Mouse (Mus musculus) ZHBTc4 (cell line): ENCODE results near the gene Bhlhe23.

ENCODE experiments used
- DNase-seq: peaks from one replicate; pipeline ENCODE4 v3.0.0-alpha.2; 2011; ENCODE audit warnings: low read depth, low spot score

The Bhlhe23 gene

DNA sequence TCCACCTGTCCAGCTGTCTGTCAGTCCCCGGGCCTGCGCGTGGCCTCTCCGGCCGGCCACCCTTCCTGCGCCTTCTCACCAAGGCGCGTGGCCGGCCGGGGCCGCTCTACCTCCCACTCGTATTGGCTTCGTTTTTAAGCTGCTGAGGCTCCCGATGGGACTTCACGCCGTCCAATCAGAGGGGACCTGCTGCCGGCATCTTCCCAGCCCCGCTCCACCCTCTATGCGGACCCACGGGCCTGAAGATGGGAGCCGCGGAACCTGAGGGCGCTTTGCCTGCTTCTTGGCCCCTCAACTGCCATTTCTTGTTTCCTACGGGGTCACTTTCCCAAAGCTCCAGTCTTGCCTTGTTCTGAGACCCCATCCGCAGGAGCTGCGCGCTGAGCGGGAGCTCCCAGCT, at the start of gene Bhlhe23:
Bhlhe23 (minus strand) TSS at position 108 of the 400 bp plus-strand sequence.
- DNase-seq, result peak; percentile 63

DNA sequence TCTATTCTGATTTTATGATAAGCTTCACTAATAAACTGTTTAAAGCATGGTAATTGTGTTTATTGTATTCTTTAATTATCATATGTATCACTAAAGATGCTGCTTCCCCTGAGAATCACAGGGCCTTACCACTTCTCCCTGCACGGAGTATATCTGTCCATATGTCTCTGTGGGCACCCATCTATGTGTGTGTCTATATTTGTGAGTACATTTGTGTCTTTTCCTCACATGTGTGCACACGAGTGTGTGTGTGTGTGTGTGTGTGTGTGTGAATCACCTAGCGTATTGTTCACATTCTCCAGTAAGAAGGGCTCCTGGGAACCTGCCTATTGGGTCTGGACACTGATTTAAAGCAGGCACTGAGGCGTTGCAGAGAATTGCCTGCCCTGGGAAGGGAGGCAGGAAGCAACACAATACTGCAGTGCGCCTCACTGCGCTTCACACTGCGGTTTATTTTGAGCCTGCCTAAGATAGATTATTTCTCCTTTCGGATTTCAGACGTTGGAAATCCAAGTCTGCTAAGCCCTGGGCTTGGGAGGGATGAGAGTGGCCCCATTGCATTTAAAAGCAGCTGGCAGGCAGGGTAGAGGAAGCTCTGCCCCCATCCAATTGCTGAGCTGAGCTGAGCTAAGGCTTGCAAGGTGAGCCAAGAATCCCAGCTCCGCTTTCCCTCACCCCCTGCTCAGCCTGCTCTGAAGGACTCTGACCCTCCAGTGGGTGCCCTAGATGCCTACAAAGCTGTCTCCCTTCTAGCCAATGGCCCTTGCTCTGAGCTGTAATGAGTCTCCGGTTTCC, 48.6 kb upstream of the Bhlhe23 start:
- no peak for DNase-seq

DNA sequence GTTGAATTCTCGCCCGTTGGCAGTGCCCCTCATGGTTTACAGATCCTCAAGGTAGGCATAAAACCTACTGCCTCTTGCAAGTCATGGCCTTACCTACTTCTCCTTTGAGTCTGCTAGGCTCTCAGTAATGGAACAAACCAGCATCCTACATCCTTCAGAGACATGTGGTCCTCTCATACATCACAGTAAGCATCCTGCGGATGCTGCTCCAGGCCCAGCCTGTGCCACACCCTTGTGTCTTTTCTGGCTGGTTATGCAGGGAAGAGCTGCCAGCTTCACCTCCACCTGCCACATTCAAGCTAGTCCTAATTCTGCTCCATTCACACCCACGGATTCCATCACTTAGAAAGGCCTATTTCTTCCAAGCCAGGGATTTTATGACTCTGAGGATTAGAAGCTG, 48.0 kb upstream of the Bhlhe23 start:
- no peak for DNase-seq

DNA sequence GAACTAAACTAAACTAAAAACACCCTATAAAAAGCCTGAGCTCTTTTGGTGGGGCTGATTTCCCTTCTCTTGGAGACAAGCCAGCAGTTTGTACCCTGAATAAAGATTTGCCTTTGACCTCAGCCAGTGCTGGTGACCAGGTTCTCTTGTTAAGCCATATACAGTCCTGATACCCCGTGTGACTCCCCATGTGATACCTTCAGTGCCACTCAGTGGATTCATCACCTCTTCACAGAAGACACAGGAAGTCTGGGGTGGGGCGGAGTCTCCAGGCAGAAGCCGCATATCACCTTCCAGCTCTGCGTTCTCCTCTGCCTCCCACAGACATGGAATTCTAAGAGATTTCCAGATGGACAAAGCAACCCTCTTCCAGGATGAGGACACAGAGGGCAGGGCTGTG, 47.4 kb upstream of the Bhlhe23 start:
- no peak for DNase-seq

DNA sequence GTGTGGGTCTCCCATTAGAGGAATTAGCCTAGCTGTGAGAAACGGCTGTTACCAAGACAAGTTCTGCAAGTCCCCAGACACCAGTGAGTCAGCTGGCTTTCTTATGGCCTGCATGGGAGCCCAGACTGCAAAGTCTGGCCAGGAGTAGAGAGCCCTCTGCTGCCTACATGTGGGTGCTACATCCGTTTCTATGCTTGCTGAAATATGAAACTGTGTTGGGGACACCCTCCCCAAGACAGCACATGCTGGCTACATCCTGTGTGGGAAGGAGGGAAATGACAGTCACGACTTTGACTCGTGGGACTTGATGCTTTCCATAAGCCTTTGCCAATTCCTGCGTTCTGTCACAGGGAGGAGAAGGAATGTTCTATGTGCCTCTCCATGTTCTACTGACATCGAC, 45.8 kb upstream of the Bhlhe23 start:
- DNase-seq, result peak; percentile 6

DNA sequence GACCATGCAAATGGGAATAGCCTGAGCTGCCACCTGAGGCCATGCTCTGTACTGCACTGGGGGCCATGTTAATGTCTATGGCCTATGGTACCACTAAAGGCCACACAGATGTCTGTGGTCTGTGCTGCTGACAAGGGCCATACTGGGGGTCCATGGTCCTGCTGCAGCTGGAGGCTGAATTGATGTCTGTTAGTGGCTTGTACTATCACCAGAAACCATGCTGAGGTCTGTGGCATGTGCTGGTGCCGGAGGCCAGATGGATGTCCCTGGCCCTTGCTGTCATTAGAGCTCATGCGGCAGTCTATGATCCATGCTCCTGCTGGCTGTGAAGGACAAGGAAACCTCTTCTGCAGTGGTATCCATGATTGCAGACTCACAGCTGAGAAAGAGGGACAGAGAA, 42.8 kb upstream of the Bhlhe23 start:
- no peak for DNase-seq

DNA sequence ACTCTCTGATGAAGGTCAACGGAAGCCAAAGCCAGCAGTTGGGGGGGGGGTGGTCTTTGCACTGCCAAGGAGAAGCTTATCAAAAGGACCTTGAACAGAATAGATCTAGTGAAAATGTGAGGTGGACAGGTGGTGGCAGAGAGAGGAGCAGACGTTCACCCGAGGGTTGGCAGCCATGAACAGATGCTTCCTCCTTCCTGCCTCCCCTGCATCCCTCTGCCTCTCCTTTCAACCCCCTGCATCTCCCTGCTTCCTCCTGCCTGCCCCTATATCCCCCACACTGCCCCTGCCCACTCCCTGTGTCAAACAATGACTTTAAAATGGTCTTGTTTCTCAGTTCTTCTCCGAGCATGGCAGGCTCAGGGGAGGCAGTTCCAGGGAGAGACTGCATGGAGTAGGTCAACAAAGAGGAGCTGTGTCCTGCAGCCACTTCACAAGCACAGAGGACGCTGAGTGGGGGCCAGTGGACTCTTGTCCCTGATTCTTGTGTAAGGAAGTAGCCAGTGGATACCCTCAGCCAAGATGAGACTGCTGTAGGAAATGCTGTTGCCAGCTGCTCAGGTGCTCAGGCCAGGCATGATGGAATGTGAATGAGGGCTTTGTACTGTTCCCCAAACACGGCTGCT, 39.9 kb upstream of the Bhlhe23 start:
- no peak for DNase-seq

DNA sequence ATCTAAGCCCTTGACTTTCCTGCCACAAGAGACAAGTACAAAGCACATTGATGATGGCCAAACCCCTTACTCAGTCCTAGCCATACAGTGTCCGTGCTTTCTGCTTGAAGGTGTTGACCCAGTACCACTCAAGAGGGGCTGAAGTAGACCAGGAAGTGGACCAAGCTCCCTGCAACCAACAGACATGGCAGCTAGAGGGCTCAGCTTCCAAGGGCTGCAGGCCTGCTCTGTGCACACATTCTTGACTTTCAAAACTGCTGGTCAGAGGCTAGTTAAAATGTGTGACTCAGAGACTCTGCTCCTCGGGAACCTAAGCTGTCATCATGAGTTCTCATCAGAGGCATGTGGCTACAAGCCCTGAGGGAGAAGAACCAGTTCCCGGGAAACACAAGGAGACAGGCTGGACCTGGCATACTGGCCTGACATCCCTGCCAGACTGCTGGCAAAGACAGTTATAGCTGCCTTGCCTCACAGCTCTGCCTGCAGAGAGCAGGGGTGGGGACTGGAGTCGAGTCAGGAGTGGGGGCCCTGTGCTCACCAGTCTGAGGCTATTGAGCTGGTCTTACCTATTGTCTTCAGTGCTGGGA, 37.4 kb upstream of the Bhlhe23 start:
- DNase-seq, result no peak

DNA sequence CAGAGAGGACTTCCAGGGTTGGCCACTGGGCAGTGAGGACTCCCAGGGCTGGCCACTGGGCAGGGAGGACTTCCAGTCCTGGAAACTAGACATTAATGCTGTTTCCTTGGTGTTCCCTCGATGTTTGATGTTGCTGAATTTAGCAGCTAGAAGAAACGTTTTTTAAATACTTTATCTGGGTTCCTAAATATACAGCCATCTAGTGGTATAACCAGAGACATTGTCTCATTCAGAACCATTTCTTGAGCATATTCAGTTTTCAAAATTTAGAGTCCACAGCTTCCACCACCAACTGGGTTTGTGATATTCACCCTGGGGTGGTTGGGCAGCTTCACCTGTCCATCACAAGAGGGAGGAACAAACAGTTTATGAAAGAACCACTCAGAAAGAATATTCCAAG, 34.3 kb upstream of the Bhlhe23 start:
- DNase-seq, result no peak

DNA sequence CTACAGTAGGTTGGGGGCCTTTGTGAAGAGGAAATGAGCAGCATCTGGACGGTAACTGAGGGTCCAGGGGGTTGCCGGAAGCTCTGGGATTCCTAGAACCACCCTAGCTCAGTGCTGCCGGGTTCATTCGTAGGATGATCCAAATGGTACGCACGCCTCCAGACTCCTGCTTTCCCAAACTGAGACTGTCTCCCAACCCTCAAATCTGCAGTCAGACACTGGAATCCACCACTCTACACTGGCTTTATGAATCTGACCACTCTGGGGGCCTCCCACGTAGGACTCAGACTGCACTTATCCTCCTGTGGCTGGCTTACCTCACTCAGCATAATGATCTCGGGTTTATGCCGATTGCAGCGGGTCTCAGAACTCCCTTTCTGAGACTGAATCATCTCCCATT, 32.8 kb upstream of the Bhlhe23 start:
- DNase-seq, result no peak

DNA sequence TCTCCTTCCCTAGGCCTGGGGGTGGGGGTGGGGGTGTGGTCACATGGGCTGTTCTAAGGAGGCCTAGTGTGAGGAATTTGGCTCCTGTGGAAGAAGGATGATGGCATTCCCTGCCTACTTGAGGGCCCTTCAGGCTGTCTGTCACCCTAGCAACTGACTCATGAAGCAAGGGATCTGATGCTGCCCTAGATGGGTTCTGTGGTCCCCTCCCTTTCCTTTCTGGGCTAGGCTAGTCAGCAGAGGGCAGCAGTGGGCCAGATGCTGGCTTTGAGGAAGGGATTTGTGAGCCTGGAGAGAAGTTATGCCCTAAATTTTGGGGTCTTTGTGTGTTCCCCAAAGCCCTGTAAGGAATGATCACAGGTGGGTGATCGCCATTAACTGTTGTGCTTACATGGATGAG, 29.3 kb upstream of the Bhlhe23 start:
- DNase-seq, result peak; percentile 18

DNA sequence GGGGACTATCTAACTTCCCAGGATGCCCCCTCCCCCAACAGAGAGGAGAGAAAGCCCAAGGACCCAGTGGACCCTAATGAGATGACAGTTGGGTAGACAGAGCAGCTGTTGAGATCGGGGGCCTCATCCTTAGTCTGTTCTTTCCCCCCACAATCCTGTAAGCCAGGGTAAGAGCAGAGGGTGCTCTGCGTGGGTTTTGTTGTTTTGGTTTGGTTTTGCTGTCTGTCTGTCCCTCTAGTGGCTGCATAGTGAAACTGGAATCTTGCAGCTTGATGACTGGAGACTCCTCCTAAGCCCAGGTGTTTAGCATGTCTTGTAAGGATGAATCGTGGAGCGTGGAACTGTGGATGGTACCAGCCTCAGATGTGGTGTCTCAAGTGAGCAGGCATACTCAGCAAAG, 19.3 kb upstream of the Bhlhe23 start:
- DNase-seq, result peak; percentile 50

DNA sequence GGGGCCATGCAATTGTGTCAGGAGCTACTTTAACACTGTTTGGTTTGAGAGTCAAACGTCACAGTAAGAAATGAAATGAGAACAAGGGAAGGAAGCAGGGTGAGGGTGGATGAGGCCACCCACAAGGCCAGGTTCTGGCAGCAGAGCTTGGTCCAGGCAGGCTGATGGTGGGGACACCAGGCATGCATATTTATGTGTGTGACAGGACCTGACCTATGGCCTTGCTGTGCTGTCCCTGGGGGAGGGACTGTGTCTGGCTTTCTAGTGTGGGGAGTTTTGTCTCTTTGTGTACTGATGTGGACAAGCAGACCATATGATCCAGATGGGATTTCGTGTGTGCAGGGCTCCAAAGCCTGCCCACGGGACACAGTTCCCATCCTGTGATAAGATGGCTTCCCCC, 18.9 kb upstream of the Bhlhe23 start:
- no peak for DNase-seq

DNA sequence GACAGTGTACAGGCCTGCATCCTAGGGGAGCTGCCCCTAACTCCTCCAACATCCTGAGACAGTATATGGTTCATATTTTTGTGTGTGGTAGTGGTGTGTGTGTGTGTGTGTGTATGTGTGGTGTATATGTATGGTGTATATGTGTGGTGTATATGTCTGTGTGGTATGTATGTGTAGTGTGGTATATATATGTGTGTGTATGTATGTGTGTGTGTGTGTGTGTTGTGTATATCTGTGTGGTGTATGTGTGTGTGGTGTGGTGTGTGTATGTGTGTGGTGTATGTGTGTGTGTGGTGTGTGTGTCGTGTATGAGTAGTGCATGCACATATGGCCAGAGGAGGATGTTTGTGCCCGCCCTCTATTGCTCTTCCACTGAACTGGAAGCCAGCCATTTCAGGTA, 17.7 kb upstream of the Bhlhe23 start:
- no peak for DNase-seq

DNA sequence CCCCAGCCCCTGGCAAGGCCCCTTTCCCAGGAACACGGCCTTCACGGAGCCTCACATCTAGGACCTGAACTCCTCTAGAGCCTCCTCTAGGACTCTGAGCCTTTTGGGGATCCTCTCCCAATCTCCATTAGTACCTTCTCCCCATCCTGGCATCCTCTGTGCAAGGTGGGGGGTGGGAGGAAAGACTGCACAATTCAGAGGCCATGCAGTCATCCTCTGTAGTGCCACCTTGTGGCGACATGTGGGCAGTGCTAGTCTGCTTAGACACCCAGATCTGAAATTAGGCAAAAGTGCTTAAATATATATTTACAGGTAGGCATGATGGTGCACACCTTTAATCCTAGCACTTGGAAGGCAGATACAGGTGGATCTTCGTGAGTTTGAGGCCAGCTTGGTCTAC, 15.0 kb upstream of the Bhlhe23 start:
- peak; percentile 60 for DNase-seq

DNA sequence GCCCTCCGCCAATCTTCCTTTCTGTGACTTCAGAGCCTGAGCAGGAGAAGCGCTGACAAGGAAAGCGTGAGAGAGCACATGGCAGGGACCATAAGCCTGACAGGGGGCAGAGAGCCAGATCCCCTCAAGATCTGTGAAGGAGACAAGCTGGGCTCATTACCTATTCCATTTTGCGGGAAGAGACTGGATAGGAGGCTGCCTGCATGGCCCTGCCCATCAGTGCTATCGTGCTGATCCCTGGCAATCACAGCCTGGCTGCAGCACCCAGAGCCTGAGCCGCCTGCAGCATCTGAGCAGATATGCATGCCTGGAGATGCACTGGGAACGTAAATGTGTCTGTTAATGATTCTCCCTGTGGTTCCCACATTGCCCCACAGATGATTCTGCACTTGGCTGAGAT, 12.1 kb upstream of the Bhlhe23 start:
- DNase-seq, result no peak

DNA sequence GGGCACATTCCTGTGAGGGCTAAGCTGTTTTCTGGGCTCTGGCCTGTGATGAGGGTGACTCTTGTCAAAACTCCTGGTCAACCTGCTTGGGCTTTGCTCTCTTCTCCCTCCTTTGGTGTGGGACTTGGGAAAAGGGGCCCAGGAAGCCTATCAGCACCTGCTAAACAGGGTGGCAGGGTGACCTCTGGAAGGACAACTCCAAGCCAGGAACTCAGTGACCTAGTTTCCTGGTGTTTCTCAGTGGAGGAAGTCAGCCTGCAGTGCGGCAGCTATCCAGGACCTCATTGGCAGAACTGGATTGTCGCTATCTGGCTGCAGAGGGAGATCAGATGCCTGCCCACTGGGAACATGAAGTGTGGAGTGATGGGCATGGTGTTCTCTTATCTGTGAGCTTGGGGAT, 11.7 kb upstream of the Bhlhe23 start:
- no peak for DNase-seq

DNA sequence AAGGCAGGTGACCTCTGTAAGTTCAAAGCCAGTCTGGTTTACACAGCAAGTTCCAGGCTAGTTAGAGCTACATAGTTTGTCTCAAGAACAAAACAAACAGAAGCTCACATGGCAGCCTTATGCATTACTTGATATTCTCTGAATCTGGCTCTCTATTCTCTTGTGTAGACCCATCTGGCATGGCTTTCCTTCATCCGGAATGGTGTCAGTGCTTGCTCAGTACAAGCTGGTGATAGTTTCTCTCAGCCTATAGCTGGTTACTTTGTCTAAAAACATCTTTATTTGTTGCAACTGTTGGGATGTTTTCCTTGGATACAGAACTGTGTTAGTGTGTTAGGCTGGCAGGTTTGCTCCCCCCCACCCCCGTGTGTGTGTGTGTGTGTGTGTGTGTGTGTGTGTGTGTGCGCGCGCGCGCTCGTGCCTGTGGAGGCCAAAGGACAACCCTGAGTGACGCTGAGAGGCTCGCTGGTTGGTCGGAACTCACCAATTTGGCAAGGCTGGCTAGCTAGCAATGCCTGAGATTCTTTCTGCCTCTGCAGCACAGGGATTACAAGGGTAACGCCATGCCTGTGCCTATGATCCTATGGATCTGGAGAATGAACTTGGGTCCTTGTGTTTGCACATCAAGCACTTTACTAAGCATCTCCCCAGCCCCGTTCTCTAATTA, 11.0 kb upstream of the Bhlhe23 start:
- no peak for DNase-seq

DNA sequence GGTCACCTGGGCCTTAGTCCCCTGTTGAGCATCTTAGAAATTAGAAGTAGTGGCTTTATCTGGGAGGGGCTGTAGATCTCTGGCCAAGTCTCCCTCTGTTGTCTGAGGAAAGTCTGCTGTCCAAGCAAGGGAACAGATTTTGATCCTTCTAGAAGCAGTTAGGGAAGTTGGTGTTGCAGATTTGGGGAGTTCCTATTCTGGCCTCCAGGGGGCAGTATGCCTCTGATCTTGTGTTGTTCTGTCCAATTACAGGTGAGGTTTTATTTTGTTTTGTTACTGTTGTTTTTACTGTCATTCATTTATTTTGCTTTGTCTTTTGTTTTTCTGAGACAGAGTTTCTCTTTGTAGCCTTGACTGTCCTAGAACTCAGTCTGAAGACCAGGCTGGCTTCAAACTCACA, 10.0 kb upstream of the Bhlhe23 start:
- DNase-seq, result peak; percentile 74

DNA sequence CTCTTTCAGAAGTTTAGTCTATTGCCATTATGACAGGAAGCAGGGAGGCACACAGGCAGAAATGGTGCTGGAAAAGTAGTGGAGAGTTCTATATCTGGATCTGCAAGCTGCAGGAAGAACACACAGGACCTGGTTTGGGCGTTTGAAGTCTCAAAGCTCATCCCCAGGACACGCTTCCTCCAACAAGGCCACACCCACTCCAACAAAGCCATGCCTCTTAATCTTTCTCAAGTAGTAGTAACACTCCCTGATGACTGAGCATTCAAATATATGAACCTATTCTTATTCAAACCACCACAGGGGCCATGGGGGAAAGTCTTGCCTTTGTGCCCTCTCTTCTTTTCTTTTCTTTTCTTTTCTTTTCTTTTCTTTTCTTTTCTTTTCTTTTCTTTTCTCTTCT, 3.6 kb upstream of the Bhlhe23 start:
- peak; percentile 78 for DNase-seq

DNA sequence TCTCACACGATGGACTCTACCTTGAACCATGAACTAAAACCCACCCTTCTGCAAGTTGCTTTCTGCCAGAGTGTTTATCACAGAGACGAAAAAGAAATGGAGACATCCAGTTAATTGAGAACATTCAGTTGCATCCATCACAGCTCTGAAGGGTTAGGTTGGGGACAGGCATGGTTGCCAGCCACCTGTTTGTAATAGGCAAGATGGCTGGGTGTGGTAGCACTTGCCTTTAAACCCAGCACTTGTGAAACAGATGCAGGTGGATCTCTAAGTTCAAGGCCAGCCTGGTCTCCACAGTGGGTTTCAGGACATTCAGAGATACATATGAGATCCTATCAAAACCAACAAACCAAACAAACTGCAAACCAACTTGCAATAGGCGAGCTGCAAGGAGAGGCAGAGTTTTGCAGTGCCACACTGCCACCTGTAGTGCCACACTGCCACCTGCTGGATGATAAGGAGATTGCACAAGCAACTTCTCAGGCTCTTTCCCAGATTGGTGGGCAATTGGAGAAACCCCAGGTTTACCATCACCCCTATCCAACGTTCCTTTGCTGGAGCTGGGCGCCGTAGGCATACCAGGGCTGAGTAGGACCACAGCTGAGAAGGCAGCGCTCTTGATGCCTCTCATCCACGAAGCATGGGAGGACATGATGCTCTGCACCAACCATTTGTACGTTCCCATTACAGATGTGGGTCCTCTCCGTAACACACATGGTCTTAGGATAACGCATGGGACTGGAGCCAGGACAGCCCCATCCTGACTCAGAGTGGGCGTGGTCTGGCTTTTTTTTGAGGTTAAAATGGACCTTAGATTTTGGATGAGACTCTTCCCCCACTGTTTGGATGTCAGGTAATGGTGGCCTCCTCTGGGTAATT, 2.8 kb upstream of the Bhlhe23 start:
- peak; percentile 75 for DNase-seq

DNA sequence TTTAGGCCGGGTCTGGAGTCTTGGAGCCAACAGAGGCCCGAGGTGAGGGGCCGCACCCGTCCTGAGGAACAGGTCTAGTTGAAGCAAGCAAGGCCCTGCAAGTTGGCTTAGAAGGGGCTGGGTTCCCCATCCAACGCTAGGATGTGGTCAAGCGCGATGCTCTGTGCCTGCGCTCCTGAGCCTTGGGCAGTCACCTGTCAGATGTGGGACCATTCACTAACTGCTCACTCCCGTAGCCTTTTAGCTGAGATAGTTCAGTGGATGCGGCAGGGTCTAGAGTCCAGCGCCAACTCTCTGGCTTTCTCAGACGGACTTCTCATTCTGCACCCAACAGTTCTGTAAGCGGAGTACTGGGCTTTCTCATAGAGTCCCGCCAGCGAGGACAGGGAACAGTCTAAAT, 1.1 kb downstream of the Bhlhe23 start:
- peak; percentile 33 for DNase-seq
